Mouse (Mus musculus) MEL (cell line): Measurements from ENCODE around the gene Rab7b. TPM values are rescaled to one million over a fixed set of nuclear protein-coding genes. Genes with fewer than 3 reads are reported as not detected.

Experiments
- DNase-seq: peaks from one replicate; pipeline ENCODE4 v3.0.0; 2011; ENCODE audit warnings: low read depth, low spot score
- H3K27ac ChIP-seq: 2 replicates; pipeline ENCODE4 v1.5.1; 2012; ENCODE audit warnings: low read depth, mild to moderate bottlenecking, control low read depth, low read length, moderate library complexity; ENCODE audit not compliant: control insufficient read depth
- H3K27me3 ChIP-seq, 2 experiments: fragments of 150-350 bp in 1 of 2; sonication (generic) in 1 of 2; 2 replicates each; pipeline ENCODE4 v1.6.1; 2012; ENCODE audit warnings: low read length in 2 of 2, mild to moderate bottlenecking in 2 of 2, improper control_type of control experiment in 1 of 2, moderate library complexity in 1 of 2; ENCODE audit not compliant: insufficient read depth in 2 of 2, control insufficient read depth in 1 of 2
- H3K36me3 ChIP-seq, 2 experiments: 2 replicates each; pipeline ENCODE4 v1.6.1; 2012 to 2014; ENCODE audit warnings: low read length in 2 of 2, improper control_type of control experiment in 1 of 2, inconsistent platforms in 1 of 2, mild to moderate bottlenecking in 1 of 2; ENCODE audit not compliant: insufficient read depth in 2 of 2, control insufficient read depth in 1 of 2
- H3K4me1 ChIP-seq, 2 experiments: fragments of 150-350 bp in 1 of 2; sonication (generic) in 1 of 2; 2 replicates each; pipeline ENCODE4 v1.6.1; 2012; ENCODE audit warnings: low read length in 2 of 2, improper control_type of control experiment in 1 of 2, mild to moderate bottlenecking in 1 of 2; ENCODE audit not compliant: insufficient read depth in 2 of 2, control insufficient read depth in 1 of 2
- H3K4me3 ChIP-seq, 2 experiments: fragments of 150-350 bp in 1 of 2; sonication (generic) in 1 of 2; 2 replicates each; pipeline ENCODE4 v1.5.1; 2012; ENCODE audit warnings: low read depth in 2 of 2, low read length in 2 of 2, mild to moderate bottlenecking in 2 of 2, moderate library complexity in 2 of 2, control low read depth in 1 of 2, improper control_type of control experiment in 1 of 2; ENCODE audit not compliant: control insufficient read depth in 1 of 2, insufficient read depth in 1 of 2
- H3K79me2 ChIP-seq: 2 replicates; pipeline ENCODE4 v1.6.1; 2012; ENCODE audit warnings: mild to moderate bottlenecking, low read length, moderate library complexity; ENCODE audit not compliant: control insufficient read depth, poor library complexity, insufficient read depth
- H3K9ac ChIP-seq: 2 replicates; pipeline ENCODE4 v1.6.1; 2012; ENCODE audit warnings: low read depth, mild to moderate bottlenecking, control low read depth, low read length, moderate library complexity; ENCODE audit not compliant: control insufficient read depth, poor library complexity, severe bottlenecking
- H3K9me3 ChIP-seq: fragments of 150-350 bp; sonication (generic); replicated peaks from 2 replicates; pipeline ENCODE4 v1.6.1; 2012; ENCODE audit warnings: mild to moderate bottlenecking, low read length, improper control_type of control experiment, moderate library complexity; ENCODE audit not compliant: insufficient read depth
- CHD1 ChIP-seq: IDR thresholded peaks from 2 replicates; pipeline ENCODE4 v1.6.1; 2012; ENCODE audit warnings: low read depth, mild to moderate bottlenecking, inconsistent platforms, low read length, improper control_type of control experiment
- CTCF ChIP-seq, 3 experiments: IDR thresholded peaks in 2 of 3; conservative IDR thresholded peaks in 1 of 3; 2 replicates each; pipeline ENCODE4 v1.5.1; 2011 to 2012; ENCODE audit warnings: low read length in 3 of 3, low read depth in 2 of 3, mild to moderate bottlenecking in 2 of 3, improper control_type of control experiment in 1 of 3, inconsistent platforms in 1 of 3, mixed read lengths in 1 of 3, moderate library complexity in 1 of 3; ENCODE audit not compliant: control insufficient read depth in 1 of 3, insufficient read depth in 1 of 3, poor library complexity in 1 of 3, severe bottlenecking in 1 of 3
- EP300 ChIP-seq, 2 experiments: IDR thresholded peaks; 2 replicates each; pipeline ENCODE4 v1.6.1; 2011; ENCODE audit warnings: improper control_type of control experiment in 2 of 2, low read length in 2 of 2, low read depth in 1 of 2, mild to moderate bottlenecking in 1 of 2
- GATA1 ChIP-seq: IDR thresholded peaks from 2 replicates; pipeline ENCODE4 v1.6.1; 2011; ENCODE audit warnings: low read depth, low read length, improper control_type of control experiment
- KAT2A ChIP-seq: conservative IDR thresholded peaks from 2 replicates; pipeline ENCODE4 v1.6.1; 2012; ENCODE audit warnings: low read depth, low read length, improper control_type of control experiment, inconsistent platforms
- MYC ChIP-seq: IDR thresholded peaks from 2 replicates; pipeline ENCODE4 v1.6.1; 2011; ENCODE audit warnings: low read depth, mild to moderate bottlenecking, low read length, improper control_type of control experiment, moderate library complexity
- NELFE ChIP-seq: IDR thresholded peaks from 2 replicates; pipeline ENCODE4 v1.6.1; 2011; ENCODE audit warnings: low read depth, low read length, improper control_type of control experiment
- POLR2A ChIP-seq, 2 experiments: IDR thresholded peaks; 2 replicates each; pipeline ENCODE4 v1.6.1; 2011 to 2012; ENCODE audit warnings: low read length in 2 of 2, mild to moderate bottlenecking in 2 of 2, control low read depth in 1 of 2, improper control_type of control experiment in 1 of 2, low read depth in 1 of 2, moderate library complexity in 1 of 2; ENCODE audit not compliant: control insufficient read depth in 1 of 2, insufficient read depth in 1 of 2, poor library complexity in 1 of 2
- POLR2AphosphoS2 ChIP-seq: IDR thresholded peaks from 2 replicates; pipeline ENCODE4 v1.6.1; 2011; ENCODE audit warnings: low read length, improper control_type of control experiment
- POLR2AphosphoS5 ChIP-seq: IDR thresholded peaks from 2 replicates; pipeline ENCODE4 v1.6.1; 2012; ENCODE audit warnings: low read depth, borderline replicate concordance, mild to moderate bottlenecking, inconsistent platforms, low read length, moderate library complexity, mixed read lengths
- RAD21 ChIP-seq: IDR thresholded peaks from 2 replicates; pipeline ENCODE4 v1.6.1; 2011; ENCODE audit warnings: mild to moderate bottlenecking, low read depth, low read length, improper control_type of control experiment
- RCOR1 ChIP-seq: IDR thresholded peaks from 2 replicates; pipeline ENCODE4 v1.6.1; 2012; ENCODE audit warnings: low read depth, mild to moderate bottlenecking, inconsistent platforms, low read length, improper control_type of control experiment
- SMC3 ChIP-seq: IDR thresholded peaks from 2 replicates; pipeline ENCODE4 v1.6.1; 2011; ENCODE audit warnings: low read depth, low read length, improper control_type of control experiment
- TCF12 ChIP-seq: IDR thresholded peaks from 2 replicates; pipeline ENCODE4 v1.6.1; 2014; ENCODE audit warnings: low read depth, mild to moderate bottlenecking, inconsistent platforms, low read length, improper control_type of control experiment, moderate library complexity
- UBTF ChIP-seq: IDR thresholded peaks from 2 replicates; pipeline ENCODE4 v1.6.1; 2012; ENCODE audit warnings: low read depth, mild to moderate bottlenecking, inconsistent platforms, low read length, improper control_type of control experiment, moderate library complexity, borderline replicate concordance; ENCODE audit not compliant: insufficient read depth
- USF1 ChIP-seq: IDR thresholded peaks from 2 replicates; pipeline ENCODE4 v1.6.1; 2014; ENCODE audit warnings: low read depth, mild to moderate bottlenecking, inconsistent platforms, low read length, improper control_type of control experiment, moderate library complexity
- USF2 ChIP-seq, 2 experiments: IDR thresholded peaks; 2 replicates each; pipeline ENCODE4 v1.6.1; 2011 to 2012; ENCODE audit warnings: improper control_type of control experiment in 2 of 2, low read length in 2 of 2, borderline replicate concordance in 1 of 2, inconsistent platforms in 1 of 2, low read depth in 1 of 2, mild to moderate bottlenecking in 1 of 2; ENCODE audit not compliant: insufficient read depth in 1 of 2
- ZKSCAN1 ChIP-seq: IDR thresholded peaks from 2 replicates; pipeline ENCODE4 v1.6.1; 2012; ENCODE audit warnings: low read depth, mild to moderate bottlenecking, inconsistent platforms, low read length, improper control_type of control experiment, moderate library complexity
- ZNF384 ChIP-seq: IDR thresholded peaks from 2 replicates; pipeline ENCODE4 v1.6.1; 2012; ENCODE audit warnings: low read depth, mild to moderate bottlenecking, inconsistent platforms, low read length, improper control_type of control experiment
- polyA plus RNA-seq, 2 experiments: library from polyadenylated mRNA; stranded (reverse) in 1 of 2; unstranded in 1 of 2; fragments of >175 nt in 1 of 2; fragments of >200 nt in 1 of 2; gene quantifications; 2 replicates each; pipeline versions ENCODE4 v1.2.1 to v1.2.4; 2012; ENCODE audit warnings: low replicate concordance in 2 of 2, low read depth in 1 of 2; ENCODE audit not compliant: insufficient read length in 2 of 2, insufficient read depth in 1 of 2, missing spikeins in 1 of 2
- total RNA-seq: library from RNA; depleted of rRNA; stranded (reverse); fragments of 300-350 nt; gene quantifications from 2 replicates; pipeline ENCODE4 v1.2.3, GENCODE M21; 2012; rRNA removed

Rab7b gene
- total RNA-seq (0.23 TPM in 1 of 2 replicates, not detected in the other), polyA plus RNA-seq (under 1 TPM in 1 of 2 experiments, not detected in 1; 0.21 TPM)

DNA sequence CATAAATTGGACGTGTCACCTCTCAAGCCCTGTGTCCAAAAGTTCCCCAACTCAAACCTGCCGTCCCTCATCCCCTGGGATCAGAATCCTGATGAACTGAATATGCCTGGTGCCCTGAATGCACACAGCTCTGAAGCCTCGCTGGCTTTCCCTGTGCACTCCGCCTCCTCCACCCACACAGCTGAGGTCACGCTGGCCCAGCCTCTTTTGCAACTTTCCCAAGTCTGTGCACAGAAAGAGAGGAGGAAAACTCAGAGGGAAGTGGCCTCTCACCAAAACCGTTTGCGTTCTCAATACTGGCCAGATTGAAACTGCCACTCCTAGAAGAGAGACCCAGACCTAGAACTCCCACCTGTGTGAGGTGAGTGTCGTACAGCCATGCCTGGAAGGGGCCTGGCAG, at the start of gene Rab7b:
Gene Rab7b (plus strand): TSS at position 221 of the 400 bp plus-strand sequence.
- Histone ChIP-seq H3K27ac (no peak within 1 kb of the TSS), H3K9ac (no peak within 1 kb of the TSS), H3K27me3 (no peaks in the 10 kb centered on the region; a peak in 1 of 4 replicates), H3K4me3 (no peak within 1 kb of the TSS), H3K79me2 (no peaks in the 10 kb centered on the region), H3K4me1 (0 out of 4 replicates have a peak, but pooled peaks cover 0 to 10% of the 10 kb centered on the region in 2 experiments), H3K36me3 (no peaks in the 10 kb centered on the region), H3K9me3 (no peaks in the 10 kb centered on the region)
- DNase-seq = no peak
- TF ChIP-seq POLR2A (IDR thresholded peaks at IDR 0.05; ENCODE audit: control insufficient read depth in 1 of 2, insufficient read depth in 1 of 2, low read depth in 1 of 2, low read length in 2 of 2, poor library complexity in 1 of 2) (no peak), ZNF384 (no peak), ZKSCAN1 (no peak), EP300 (IDR thresholded peaks at IDR 0.05; ENCODE audit: low read depth in 1 of 2, low read length in 2 of 2) (no peak), CHD1 (no peak), USF1 (no peak)

DNA sequence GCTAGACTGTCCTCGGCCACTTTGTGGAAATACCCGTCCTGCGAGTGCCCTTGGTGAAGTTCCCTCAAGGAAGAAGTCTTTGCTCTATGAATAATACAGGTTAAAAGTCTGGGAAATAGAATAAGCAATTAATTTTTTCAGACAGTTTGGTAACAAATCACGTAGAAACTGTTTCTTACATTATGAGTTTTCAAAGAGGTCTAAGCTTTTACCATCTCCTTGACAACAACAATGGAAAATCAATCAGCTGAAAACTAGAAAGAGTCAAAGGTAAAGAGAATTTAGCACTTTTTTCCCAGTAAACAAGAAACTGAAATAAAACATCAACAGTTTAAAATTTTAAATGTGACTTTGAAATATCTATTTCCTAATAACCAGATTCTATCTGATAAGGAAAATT, 48.4 kb upstream of the Rab7b start:
- Histone ChIP-seq H3K79me2 (peaks cover 4% of the 10 kb centered on the region; the same call in 1 of the 2 replicates), H3K27me3 (no peaks in the 10 kb centered on the region), H3K9me3 (no peaks in the 10 kb centered on the region), H3K4me3 (peak overlapping the region in 1 of 2 experiments; percentile 24; a peak in 1 of 4 replicates), H3K9ac (no peak overlapping the region), H3K4me1 (peaks cover 13 to 15% of the 10 kb centered on the region in 2 experiments), H3K27ac (no peak overlapping the region), H3K36me3 (peaks cover 0 to 17% of the 10 kb centered on the region in 2 experiments; a peak in 2 of 4 replicates)
- DNase-seq = no peak
- TF ChIP-seq GATA1 (no peak; the same call in 1 of the 2 replicates), NELFE (no peak), KAT2A (no peak), ZNF384 (no peak), POLR2AphosphoS5 (no peak), UBTF (no peak), EP300 (IDR thresholded peaks at IDR 0.05; ENCODE audit: low read depth in 1 of 2, low read length in 2 of 2) (no peak), SMC3 (no peak), MYC (no peak), RCOR1 (no peak), RAD21 (no peak), CTCF (IDR thresholded peaks at IDR 0.05 in 2 of 3, conservative IDR thresholded peaks at IDR 0.05 in 1 of 3; ENCODE audit: control insufficient read depth in 1 of 3, insufficient read depth in 1 of 3, low read depth in 2 of 3, low read length in 3 of 3, poor library complexity in 1 of 3, severe bottlenecking in 1 of 3) (no peak), TCF12 (no peak), CHD1 (no peak), USF2 (IDR thresholded peaks at IDR 0.05; ENCODE audit: borderline replicate concordance in 1 of 2, insufficient read depth in 1 of 2, low read depth in 1 of 2, low read length in 2 of 2) (no peak), POLR2AphosphoS2 (no peak)
